Mouse (Mus musculus): ENCODE results near the gene Akr1b8.

- TF ChIP-seq CTCF (conservative IDR thresholded peaks at IDR 0.05; ENCODE audit: low read length), result no peak
- TF ChIP-seq NANOG (IDR thresholded peaks at IDR 0.05; ENCODE audit: borderline replicate concordance, low read length), result no peak
Measured at GRCm38 (mm10) chr6:34334673-34335072, 19.2 kb upstream of the Akr1b8 start.

Data from E14TG2a.4 (cell line).